Mouse (Mus musculus): ENCODE measurements around the gene Cep95. TPM values are rescaled to one million over a fixed set of nuclear protein-coding genes. Genes with fewer than 3 reads are reported as not detected.

The Cep95 gene
- polyA plus RNA-seq, 1 experiment from 2014 or later: 23.6 TPM

GRCm38 (mm10) chr11:106753314-106753713, 35.7 kb upstream of the Cep95 start:
- no peak overlapping the region for H3K4me2 ChIP-seq (replicated peaks)
- no peaks in the 10 kb centered on the region for H3K9me3 ChIP-seq (replicated peaks)
- no peak overlapping the region for H3K27ac ChIP-seq (replicated peaks)
- no peaks in the 10 kb centered on the region for H3K36me3 ChIP-seq
- H3K27me3 ChIP-seq: no peaks in the 10 kb centered on the region
- H3K4me1 ChIP-seq: no peaks in the 10 kb centered on the region
- no peak for ATAC-seq (ENCODE audit: insufficient number of reproducible peaks, low FRiP score, low TSS enrichment, low read depth)
- H3K9ac ChIP-seq: no peak overlapping the region
- H3K4me3 ChIP-seq (replicated peaks): no peak overlapping the region
- 86% methylated on average over 6 of the region's 6 CpGs for WGBS

DNA sequence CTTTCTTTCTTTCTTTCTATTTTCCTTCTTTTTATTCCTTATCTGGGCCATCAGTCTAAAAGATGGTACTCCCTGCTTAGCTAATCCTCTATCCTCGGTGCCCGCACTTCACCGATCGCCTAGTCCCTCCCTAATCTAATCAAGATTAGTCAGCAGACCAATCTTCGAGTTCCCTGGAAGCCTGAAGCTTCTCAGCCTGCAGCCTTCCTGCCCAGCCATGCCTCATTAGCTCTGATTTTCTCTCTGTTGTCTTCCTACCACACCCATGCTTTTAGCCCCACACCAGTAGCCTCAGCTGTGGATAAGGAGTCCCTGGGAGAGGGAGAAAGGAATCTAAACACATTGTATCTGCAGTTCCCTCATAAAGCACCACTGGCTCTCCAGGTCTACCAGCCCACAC, 33.5 kb upstream of the Cep95 start:
- H3K9me3 ChIP-seq (replicated peaks): no peaks in the 10 kb centered on the region
- no peaks in the 10 kb centered on the region for H3K27me3 ChIP-seq
- no peak overlapping the region for H3K4me3 ChIP-seq (replicated peaks)
- no peak overlapping the region for H3K27ac ChIP-seq (replicated peaks)
- 46% methylated on average over 5 of the region's 5 CpGs for WGBS
- H3K9ac ChIP-seq: no peak overlapping the region
- H3K36me3 ChIP-seq: no peaks in the 10 kb centered on the region
- no peak for ATAC-seq (ENCODE audit: insufficient number of reproducible peaks, low FRiP score, low TSS enrichment, low read depth)
- no peak overlapping the region for H3K4me2 ChIP-seq (replicated peaks)
- no peaks in the 10 kb centered on the region for H3K4me1 ChIP-seq

GRCm38 (mm10) chr11:106759028-106759427, 30.0 kb upstream of the Cep95 start:
- H3K9ac ChIP-seq: no peak overlapping the region
- peaks cover 17% of the 10 kb centered on the region for H3K4me1 ChIP-seq
- H3K27me3 ChIP-seq: no peaks in the 10 kb centered on the region
- H3K9me3 ChIP-seq (replicated peaks): no peaks in the 10 kb centered on the region
- no peak overlapping the region for H3K4me2 ChIP-seq (replicated peaks)
- WGBS: 87% methylated on average over 3 of the region's 3 CpGs
- H3K36me3 ChIP-seq: no peaks in the 10 kb centered on the region
- H3K27ac ChIP-seq (replicated peaks): no peak overlapping the region
- no peak overlapping the region for H3K4me3 ChIP-seq (replicated peaks)
- no peak for ATAC-seq (ENCODE audit: insufficient number of reproducible peaks, low FRiP score, low TSS enrichment, low read depth)

- ATAC-seq (ENCODE audit: insufficient number of reproducible peaks, low FRiP score, low TSS enrichment, low read depth): no peak
- Histone ChIP-seq H3K9me3 (replicated peaks) (no peaks in the 10 kb centered on the region), H3K4me3 (replicated peaks) (no peak overlapping the region), H3K4me1 (peaks cover 17% of the 10 kb centered on the region), H3K27ac (replicated peaks) (no peak overlapping the region), H3K4me2 (replicated peaks) (no peak overlapping the region), H3K36me3 (0 out of 2 replicates have a peak, but pooled peaks cover 3% of the 10 kb centered on the region), H3K27me3 (no peaks in the 10 kb centered on the region), H3K9ac (no peak overlapping the region)
- 91% methylated on average over 5 of the region's 5 CpGs for WGBS
Measured at GRCm38 (mm10) chr11:106760511-106760910, 28.5 kb upstream of the Cep95 start.

- no peak overlapping the region for H3K9ac ChIP-seq
- H3K36me3 ChIP-seq: peaks cover 19% of the 10 kb centered on the region
- no peaks in the 10 kb centered on the region for H3K27me3 ChIP-seq
- H3K9me3 ChIP-seq (replicated peaks): no peaks in the 10 kb centered on the region
- no peak overlapping the region for H3K4me3 ChIP-seq (replicated peaks)
- WGBS: 16% methylated on average over 5 of the region's 5 CpGs
- peaks cover 17% of the 10 kb centered on the region for H3K4me1 ChIP-seq
- no peak overlapping the region for H3K4me2 ChIP-seq (replicated peaks)
- ATAC-seq (ENCODE audit: insufficient number of reproducible peaks, low FRiP score, low TSS enrichment, low read depth): peak; percentile 61
- peak overlapping the region; percentile 63 for H3K27ac ChIP-seq (replicated peaks)
Measured at GRCm38 (mm10) chr11:106762139-106762799, 26.8 kb upstream of the Cep95 start.

DNA sequence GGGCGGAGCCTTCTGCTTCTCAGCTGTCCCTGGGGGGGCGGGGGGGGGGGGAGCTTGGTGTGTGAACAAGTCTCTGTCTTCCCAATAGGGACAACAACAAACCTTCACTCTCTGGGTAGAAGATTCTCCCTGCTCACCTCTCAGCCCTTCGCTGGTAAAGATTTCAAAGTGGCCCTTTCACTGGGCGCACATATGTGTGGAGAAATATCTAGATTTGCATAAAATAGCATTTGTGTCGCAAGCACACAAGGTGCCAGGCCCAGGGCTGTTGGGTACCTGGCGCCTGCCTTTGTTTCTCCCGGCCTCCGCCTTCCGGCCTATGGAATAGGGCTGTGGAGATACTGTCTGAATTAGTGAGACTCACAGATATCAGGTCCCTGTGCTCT, 26.3 kb upstream of the Cep95 start:
- H3K36me3 ChIP-seq: peaks cover 24% of the 10 kb centered on the region
- H3K4me1 ChIP-seq: peaks cover 17% of the 10 kb centered on the region
- H3K9ac ChIP-seq: no peak overlapping the region
- H3K27me3 ChIP-seq: no peaks in the 10 kb centered on the region
- WGBS: 61% methylated on average over 9 of the region's 9 CpGs
- no peak overlapping the region for H3K4me3 ChIP-seq (replicated peaks)
- no peak overlapping the region for H3K4me2 ChIP-seq (replicated peaks)
- H3K9me3 ChIP-seq (replicated peaks): 0 out of 2 replicates have a peak, but pooled peaks cover 2% of the 10 kb centered on the region
- peak overlapping the region; percentile 63 for H3K27ac ChIP-seq (replicated peaks)
- ATAC-seq (ENCODE audit: insufficient number of reproducible peaks, low FRiP score, low TSS enrichment, low read depth): no peak

GRCm38 (mm10) chr11:106766611-106767162, 22.4 kb upstream of the Cep95 start:
- 91% methylated on average over 4 of the region's 4 CpGs for WGBS
- Histone ChIP-seq H3K4me2 (replicated peaks) (no peak overlapping the region), H3K27me3 (no peaks in the 10 kb centered on the region), H3K27ac (replicated peaks) (no peak overlapping the region), H3K9ac (no peak overlapping the region), H3K4me3 (replicated peaks) (no peak overlapping the region), H3K4me1 (peaks cover 17% of the 10 kb centered on the region), H3K36me3 (peaks cover 56% of the 10 kb centered on the region), H3K9me3 (replicated peaks) (0 out of 2 replicates have a peak, but pooled peaks cover 4% of the 10 kb centered on the region)
- ATAC-seq (ENCODE audit: insufficient number of reproducible peaks, low FRiP score, low TSS enrichment, low read depth): no peak

DNA sequence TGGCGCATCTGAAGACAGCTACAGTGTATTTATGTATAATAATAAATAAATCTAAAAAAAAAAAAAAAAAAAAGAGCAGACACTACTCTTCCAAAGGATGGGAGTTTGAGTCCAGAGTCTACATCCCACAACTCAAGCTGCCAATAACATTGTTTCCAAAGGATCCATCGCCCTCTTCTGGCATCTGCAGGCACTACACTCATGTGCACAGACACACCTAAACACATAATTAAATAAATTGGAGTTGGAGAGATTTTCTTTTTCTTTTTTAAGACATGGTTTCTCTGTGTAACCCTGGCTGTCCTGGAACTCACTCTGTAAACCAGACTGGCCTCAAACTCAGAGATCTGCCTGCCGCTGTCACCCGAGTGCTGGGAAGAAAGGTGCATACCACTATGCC, 21.5 kb upstream of the Cep95 start:
- Histone ChIP-seq H3K4me3 (replicated peaks) (no peak overlapping the region), H3K4me1 (peaks cover 8% of the 10 kb centered on the region), H3K9ac (no peak overlapping the region), H3K4me2 (replicated peaks) (no peak overlapping the region), H3K27ac (replicated peaks) (no peak overlapping the region), H3K9me3 (replicated peaks) (0 out of 2 replicates have a peak, but pooled peaks cover 4% of the 10 kb centered on the region), H3K36me3 (peaks cover 62% of the 10 kb centered on the region), H3K27me3 (no peaks in the 10 kb centered on the region)
- no peak for ATAC-seq (ENCODE audit: insufficient number of reproducible peaks, low FRiP score, low TSS enrichment, low read depth)
- 91% methylated on average over 4 of the region's 4 CpGs for WGBS

GRCm38 (mm10) chr11:106770195-106770974, 18.7 kb upstream of the Cep95 start:
- no peak for ATAC-seq (ENCODE audit: insufficient number of reproducible peaks, low FRiP score, low TSS enrichment, low read depth)
- peaks cover 89% of the 10 kb centered on the region for H3K36me3 ChIP-seq
- no peak overlapping the region for H3K4me2 ChIP-seq (replicated peaks)
- H3K9me3 ChIP-seq (replicated peaks): 0 out of 2 replicates have a peak, but pooled peaks cover 4% of the 10 kb centered on the region
- no peaks in the 10 kb centered on the region for H3K27me3 ChIP-seq
- no peak overlapping the region for H3K27ac ChIP-seq (replicated peaks)
- WGBS: 90% methylated on average over 9 of the region's 9 CpGs
- H3K4me3 ChIP-seq (replicated peaks): no peak overlapping the region
- H3K4me1 ChIP-seq: no peaks in the 10 kb centered on the region
- H3K9ac ChIP-seq: no peak overlapping the region

- Histone ChIP-seq H3K9ac (no peak overlapping the region), H3K4me3 (replicated peaks) (no peak overlapping the region), H3K4me1 (peaks cover 6% of the 10 kb centered on the region; the same call in 1 of the 2 replicates), H3K27ac (replicated peaks) (no peak overlapping the region), H3K36me3 (peaks cover 72% of the 10 kb centered on the region), H3K27me3 (no peaks in the 10 kb centered on the region), H3K4me2 (replicated peaks) (no peak overlapping the region), H3K9me3 (replicated peaks) (no peaks in the 10 kb centered on the region)
- ATAC-seq (ENCODE audit: insufficient number of reproducible peaks, low FRiP score, low TSS enrichment, low read depth): no peak
- WGBS: 92% methylated on average over 9 of the region's 9 CpGs
Measured at GRCm38 (mm10) chr11:106773061-106773460, 16.0 kb upstream of the Cep95 start.

DNA sequence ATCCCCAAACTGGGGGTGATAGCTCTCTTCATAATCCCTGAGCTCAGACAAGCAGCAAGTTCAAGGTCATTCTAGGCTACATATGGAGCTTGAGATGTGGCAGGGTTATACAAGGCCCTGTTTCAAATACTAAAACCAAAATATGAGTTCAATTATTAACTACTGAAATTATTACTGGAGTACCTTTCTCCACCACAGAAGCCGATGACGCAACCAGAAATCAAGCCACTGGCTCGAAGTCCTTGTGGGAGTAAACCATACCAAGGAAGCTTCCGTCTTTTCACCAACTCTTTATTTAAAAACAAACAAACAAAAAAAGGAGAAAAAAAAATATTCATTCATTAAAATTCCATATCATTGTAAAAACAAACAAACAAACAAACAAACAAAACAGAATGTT, 12.1 kb upstream of the Cep95 start:
- WGBS: 93% methylated on average over 4 of the region's 4 CpGs
- H3K27me3 ChIP-seq: no peaks in the 10 kb centered on the region
- ATAC-seq (ENCODE audit: insufficient number of reproducible peaks, low FRiP score, low TSS enrichment, low read depth): no peak
- no peak overlapping the region for H3K27ac ChIP-seq (replicated peaks)
- peaks cover 11% of the 10 kb centered on the region; the same call in 1 of the 2 replicates for H3K4me1 ChIP-seq
- H3K9ac ChIP-seq: no peak overlapping the region
- peaks cover 55% of the 10 kb centered on the region for H3K36me3 ChIP-seq
- no peak overlapping the region for H3K4me3 ChIP-seq (replicated peaks)
- no peak overlapping the region for H3K4me2 ChIP-seq (replicated peaks)
- H3K9me3 ChIP-seq (replicated peaks): no peaks in the 10 kb centered on the region
